Mouse (Mus musculus): ENCODE data around the gene Grik4. TPM values are rescaled to one million over a fixed set of nuclear protein-coding genes. Genes with fewer than 3 reads are reported as not detected.
"Not testable (repeated sequence)": the region's sequence is repeated elsewhere in the genome, so short reads cannot be mapped to it uniquely, and the experiment has no call there.

Grik4 gene
- polyA plus RNA-seq (2016; fragmentation: Nextera tagmentation; extraction: Ambion mirVana): 1.7 and 3.0 TPM in 2 replicates

DNA sequence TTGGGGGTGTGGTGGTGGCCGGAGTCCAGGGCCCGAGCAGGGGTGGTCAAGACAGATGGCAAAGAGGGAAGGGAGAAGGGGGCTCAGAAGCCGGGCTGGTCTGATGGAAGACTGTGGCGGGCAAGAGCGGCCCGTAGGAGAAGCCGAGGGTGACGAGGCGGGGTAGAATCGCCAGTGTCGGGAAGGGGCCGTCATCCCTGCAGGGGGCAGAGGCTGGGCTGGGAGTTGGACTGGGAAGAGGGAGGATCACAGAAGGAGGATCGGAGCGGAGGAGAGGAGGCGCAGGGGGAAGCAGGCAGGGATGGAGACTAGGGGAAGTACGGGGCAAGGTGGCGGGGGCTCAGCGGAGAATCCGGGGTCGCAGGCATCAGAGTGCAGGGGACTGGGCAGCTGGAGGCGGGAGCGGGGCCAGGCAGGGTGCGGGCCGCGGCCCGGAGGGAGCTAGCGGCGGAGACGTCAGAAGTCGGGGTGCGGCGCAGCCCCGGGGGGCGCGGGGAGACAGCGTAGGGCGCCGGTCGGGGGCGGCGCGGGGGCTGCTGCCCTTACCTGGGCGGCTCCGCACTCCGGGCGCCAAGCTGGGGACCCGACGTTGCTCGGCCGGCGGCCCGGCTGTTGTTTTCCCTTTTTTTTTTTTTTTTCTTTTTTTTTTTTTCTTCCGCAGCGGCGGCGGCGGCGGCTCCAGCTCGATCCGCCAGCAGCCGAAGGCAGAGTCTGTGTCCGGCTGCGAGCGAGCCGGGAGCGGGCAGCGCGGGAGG lies at the start of gene Grik4:
TSS of gene Grik4 (minus strand) at position 713 of the 755 bp plus-strand sequence.
- under 1% methylated on average over 66 of the region's 68 CpGs for WGBS
- Histone ChIP-seq H3K27me3 (ENCODE audit: low read depth, poor library complexity, severe bottlenecking) (peaks cover 69% of the 10 kb centered on the region), H3K4me3 (peak within 1 kb of the TSS; percentile 79), H3K27ac (replicated peaks) (peak within 1 kb of the TSS; percentile 89), H3K9me3 (replicated peaks) (no peaks in the 10 kb centered on the region), H3K4me1 (peaks cover 24% of the 10 kb centered on the region), H3K36me3 (no peaks in the 10 kb centered on the region)
- DNase-seq (ENCODE audit: low spot score): peak; percentile 70

DNA sequence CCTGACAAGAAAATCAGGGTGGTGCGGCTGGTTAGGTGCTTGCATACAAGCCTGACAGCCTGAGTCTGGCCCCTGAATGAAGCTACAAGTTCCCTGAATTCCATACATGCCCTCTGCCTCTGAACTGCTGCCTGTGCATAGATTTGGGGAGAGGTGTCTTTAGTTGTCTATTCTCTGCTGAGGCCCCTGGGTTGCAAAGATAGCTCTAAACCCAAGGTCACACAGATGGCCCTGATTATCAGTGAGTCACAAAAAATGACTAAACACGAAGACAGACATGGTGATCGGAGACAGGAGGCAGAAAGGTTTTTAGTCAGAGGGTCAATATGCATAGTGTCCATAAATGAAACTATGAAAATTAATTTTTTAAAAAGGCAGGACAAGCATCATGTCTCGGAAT lies 49.4 kb upstream of the Grik4 start:
- Histone ChIP-seq H3K4me3 (no peak overlapping the region), H3K27me3 (ENCODE audit: low read depth, poor library complexity, severe bottlenecking) (no peaks in the 10 kb centered on the region), H3K9me3 (replicated peaks) (no peaks in the 10 kb centered on the region), H3K27ac (replicated peaks) (no peak overlapping the region), H3K36me3 (peaks cover 92% of the 10 kb centered on the region), H3K4me1 (no peaks in the 10 kb centered on the region)
- DNase-seq (ENCODE audit: low spot score): no peak
- WGBS: 89% methylated on average over 4 of the region's 4 CpGs

DNA sequence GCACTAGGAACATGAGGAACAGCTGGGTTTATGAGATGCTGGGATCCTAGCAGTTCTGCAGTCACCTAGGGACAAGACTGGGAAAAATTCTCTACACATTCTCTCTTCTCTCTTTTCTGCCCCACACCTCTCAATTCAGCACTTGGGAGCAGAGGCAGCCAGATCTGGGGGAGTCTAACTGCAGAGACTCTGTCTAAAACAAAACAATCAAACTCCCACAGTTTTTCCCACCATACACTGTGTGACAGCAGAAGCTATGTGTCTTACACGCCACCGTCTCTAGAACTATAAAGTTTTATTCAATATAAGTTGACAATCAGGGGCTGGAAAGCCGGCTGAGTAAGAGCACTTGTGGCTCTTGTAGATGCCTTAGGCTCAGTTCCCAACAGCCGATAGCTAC lies 43.7 kb upstream of the Grik4 start:
- peaks cover 84% of the 10 kb centered on the region for H3K36me3 ChIP-seq
- no peak for DNase-seq (ENCODE audit: low spot score)
- 91% methylated on average over 4 of the region's 4 CpGs for WGBS

DNA sequence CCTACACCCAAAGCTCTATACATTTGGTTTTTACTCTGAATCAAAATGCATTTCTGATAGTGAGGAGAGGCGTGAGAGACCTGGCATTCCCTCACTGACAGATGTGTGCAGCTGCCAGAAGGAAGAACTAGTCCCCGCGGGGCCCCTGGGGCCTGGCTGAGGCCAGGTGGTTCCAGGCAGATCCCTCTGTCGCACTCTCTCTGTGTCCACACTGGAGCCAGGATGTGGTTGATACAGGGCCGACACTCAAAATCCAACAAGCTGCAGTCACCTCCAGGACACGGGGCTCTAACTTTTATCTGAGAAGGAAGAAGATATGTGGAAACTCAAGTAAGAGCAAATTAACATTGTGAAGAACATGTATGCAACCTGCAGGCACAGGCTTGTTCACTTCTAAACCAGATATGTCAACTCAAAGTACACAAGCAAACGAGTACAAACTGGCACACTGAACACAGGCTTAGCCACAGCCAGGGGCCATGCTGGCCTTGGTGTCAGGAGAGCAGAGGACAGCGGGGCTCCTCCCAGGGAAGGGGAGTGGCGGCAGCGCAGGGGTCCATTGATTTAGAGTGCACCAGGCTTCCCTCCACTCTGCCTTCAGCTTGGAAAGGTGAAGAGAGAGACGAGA lies 24.7 kb upstream of the Grik4 start:
- H3K4me3 ChIP-seq: no peak overlapping the region
- no peaks in the 10 kb centered on the region for H3K9me3 ChIP-seq (replicated peaks)
- DNase-seq (ENCODE audit: low spot score): no peak
- WGBS: 77% methylated on average over 11 of the region's 11 CpGs
- H3K36me3 ChIP-seq: peaks cover 78% of the 10 kb centered on the region
- no peak overlapping the region for H3K27ac ChIP-seq (replicated peaks)
- no peaks in the 10 kb centered on the region for H3K4me1 ChIP-seq
- H3K27me3 ChIP-seq (ENCODE audit: low read depth, poor library complexity, severe bottlenecking): no peaks in the 10 kb centered on the region

More for the DNA sequence above, 43.7 kb upstream of the Grik4 start:
- H3K4me3 ChIP-seq: no peak overlapping the region
- H3K27me3 ChIP-seq (ENCODE audit: low read depth, poor library complexity, severe bottlenecking): no peaks in the 10 kb centered on the region
- H3K4me1 ChIP-seq: no peaks in the 10 kb centered on the region
- H3K27ac ChIP-seq (replicated peaks): no peak overlapping the region
- no peaks in the 10 kb centered on the region for H3K9me3 ChIP-seq (replicated peaks)

DNA sequence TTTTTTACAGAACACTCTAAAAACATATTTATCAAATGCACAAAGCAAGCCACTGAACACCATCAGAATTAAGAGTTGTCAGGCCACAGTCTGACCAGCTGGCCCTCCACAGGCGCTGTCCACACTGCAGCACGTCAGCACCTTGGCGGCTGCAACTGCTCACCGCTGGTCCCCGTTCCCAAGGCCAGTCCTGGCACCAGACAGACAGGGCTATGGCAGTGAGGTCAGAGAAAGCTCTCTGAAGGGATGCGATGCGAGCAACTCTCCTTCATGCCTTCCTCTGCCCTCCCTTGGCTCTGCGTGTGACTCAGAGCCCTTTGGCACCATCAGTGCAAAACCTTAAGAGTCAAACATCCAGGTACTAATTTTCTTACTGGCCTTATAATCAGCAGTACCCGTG lies 23.4 kb upstream of the Grik4 start:
- no peaks in the 10 kb centered on the region for H3K27me3 ChIP-seq (ENCODE audit: low read depth, poor library complexity, severe bottlenecking)
- no peak overlapping the region for H3K27ac ChIP-seq (replicated peaks)
- peaks cover 65% of the 10 kb centered on the region for H3K36me3 ChIP-seq
- H3K9me3 ChIP-seq (replicated peaks): no peaks in the 10 kb centered on the region
- WGBS: 92% methylated on average over 9 of the region's 9 CpGs
- no peak overlapping the region for H3K4me3 ChIP-seq
- DNase-seq (ENCODE audit: low spot score): no peak
- H3K4me1 ChIP-seq: no peaks in the 10 kb centered on the region

DNA sequence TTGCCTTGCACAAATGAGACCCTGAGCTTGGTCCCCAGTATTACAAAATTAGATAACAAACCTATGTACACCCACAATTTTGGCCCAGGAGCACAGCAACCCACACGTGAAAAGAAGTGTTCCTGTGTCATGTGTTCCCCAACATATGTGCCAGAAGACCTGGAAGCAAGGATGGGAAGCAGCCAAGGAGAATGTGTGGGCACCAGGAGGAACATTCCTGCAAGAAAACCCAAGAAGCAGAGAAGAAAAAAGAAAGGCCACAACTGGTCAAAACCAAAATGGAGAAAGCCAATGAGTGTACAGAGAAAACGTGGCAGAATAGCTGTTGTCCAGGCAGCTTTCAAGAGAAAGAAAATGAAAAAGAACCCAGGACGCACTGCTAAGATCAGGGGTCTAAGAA lies 20.5 kb upstream of the Grik4 start:
- 84% methylated on average over 3 of the region's 3 CpGs for WGBS
- not testable (repeated sequence) for H3K4me1 ChIP-seq; H3K27ac ChIP-seq (replicated peaks)

DNA sequence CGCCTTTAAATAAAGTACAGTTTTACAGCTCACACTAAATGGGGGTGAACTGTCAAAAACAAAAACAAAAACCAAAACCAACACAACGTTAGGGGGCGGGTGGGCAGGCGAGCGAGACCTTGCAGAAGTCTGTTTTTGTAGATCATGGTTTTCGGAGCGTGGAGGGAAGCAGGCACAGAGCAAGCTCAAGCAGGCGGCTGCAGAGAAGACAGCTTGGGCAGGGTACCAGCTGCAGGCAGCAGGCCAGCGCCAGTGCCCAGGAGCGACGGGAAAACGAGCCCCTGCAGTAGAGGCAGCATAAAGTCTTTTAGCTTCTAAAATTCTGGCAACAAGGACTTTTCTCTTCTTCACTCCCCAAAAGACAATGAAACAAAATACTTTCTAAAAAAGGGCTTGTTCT lies 20.1 kb upstream of the Grik4 start:
- Histone ChIP-seq H3K4me1 (no peaks in the 10 kb centered on the region), H3K36me3 (peaks cover 32% of the 10 kb centered on the region), H3K27me3 (ENCODE audit: low read depth, poor library complexity, severe bottlenecking) (no peaks in the 10 kb centered on the region), H3K27ac (replicated peaks) (no peak overlapping the region), H3K9me3 (replicated peaks) (no peaks in the 10 kb centered on the region), H3K4me3 (no peak overlapping the region)
- DNase-seq (ENCODE audit: low spot score): no peak
- WGBS: 91% methylated on average over 12 of the region's 12 CpGs

More for the DNA sequence above, 20.5 kb upstream of the Grik4 start:
- not testable (repeated sequence) for H3K4me3 ChIP-seq; H3K9me3 ChIP-seq (replicated peaks); DNase-seq (ENCODE audit: low spot score); H3K27me3 ChIP-seq (ENCODE audit: low read depth, poor library complexity, severe bottlenecking)
- peaks cover 36% of the 10 kb centered on the region for H3K36me3 ChIP-seq

DNA sequence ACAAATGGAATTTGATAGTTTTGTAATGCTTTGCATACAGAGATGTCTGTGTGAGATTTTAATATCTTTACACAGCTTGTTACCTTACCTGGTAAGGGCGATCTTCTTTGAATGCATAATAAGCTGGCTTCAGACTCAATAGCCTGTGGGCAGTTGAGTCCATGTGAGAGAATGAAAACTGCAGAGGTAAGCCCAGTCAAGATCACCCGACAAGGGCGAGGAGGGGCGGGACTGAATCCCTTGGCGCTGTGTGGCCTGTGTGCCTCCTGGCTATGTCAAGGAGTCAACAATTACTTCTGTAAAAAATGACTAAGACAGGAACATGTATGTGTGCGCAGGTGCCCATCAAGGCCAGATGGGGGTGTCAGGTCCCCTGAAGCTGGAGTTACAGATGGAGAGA lies 18.2 kb upstream of the Grik4 start:
- Histone ChIP-seq H3K4me3 (no peak overlapping the region), H3K27me3 (ENCODE audit: low read depth, poor library complexity, severe bottlenecking) (no peaks in the 10 kb centered on the region), H3K36me3 (peaks cover 13% of the 10 kb centered on the region), H3K27ac (replicated peaks) (no peak overlapping the region), H3K4me1 (no peaks in the 10 kb centered on the region), H3K9me3 (replicated peaks) (no peaks in the 10 kb centered on the region)
- WGBS: 93% methylated on average over 6 of the region's 6 CpGs
- DNase-seq (ENCODE audit: low spot score): no peak

DNA sequence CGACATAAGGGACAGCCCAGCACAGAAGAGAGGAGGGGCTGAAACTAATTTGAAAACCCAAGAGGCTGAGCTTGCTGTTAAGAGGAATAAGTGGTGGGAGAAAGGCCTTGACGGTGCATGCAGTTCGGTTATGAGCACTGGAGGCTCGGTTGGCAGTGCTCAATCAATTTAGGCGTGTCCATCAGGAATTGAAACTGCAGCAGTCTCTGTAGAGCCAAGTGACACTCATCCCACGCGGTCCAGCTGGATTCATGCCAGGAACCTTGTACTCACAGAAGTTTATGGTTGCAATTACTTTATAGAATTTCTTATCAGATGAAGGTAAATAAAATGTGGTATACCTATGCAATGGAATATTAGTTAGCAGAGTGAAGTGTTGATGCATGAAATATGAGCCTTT lies 14.1 kb upstream of the Grik4 start:
- WGBS: 86% methylated on average over 7 of the region's 7 CpGs
- Histone ChIP-seq H3K27me3 (ENCODE audit: low read depth, poor library complexity, severe bottlenecking) (no peaks in the 10 kb centered on the region), H3K4me3 (no peak overlapping the region), H3K36me3 (no peaks in the 10 kb centered on the region), H3K9me3 (replicated peaks) (0 out of 2 replicates have a peak, but pooled peaks cover 5% of the 10 kb centered on the region), H3K4me1 (no peaks in the 10 kb centered on the region; the same call in 1 of the 2 replicates), H3K27ac (replicated peaks) (no peak overlapping the region)
- no peak for DNase-seq (ENCODE audit: low spot score)

DNA sequence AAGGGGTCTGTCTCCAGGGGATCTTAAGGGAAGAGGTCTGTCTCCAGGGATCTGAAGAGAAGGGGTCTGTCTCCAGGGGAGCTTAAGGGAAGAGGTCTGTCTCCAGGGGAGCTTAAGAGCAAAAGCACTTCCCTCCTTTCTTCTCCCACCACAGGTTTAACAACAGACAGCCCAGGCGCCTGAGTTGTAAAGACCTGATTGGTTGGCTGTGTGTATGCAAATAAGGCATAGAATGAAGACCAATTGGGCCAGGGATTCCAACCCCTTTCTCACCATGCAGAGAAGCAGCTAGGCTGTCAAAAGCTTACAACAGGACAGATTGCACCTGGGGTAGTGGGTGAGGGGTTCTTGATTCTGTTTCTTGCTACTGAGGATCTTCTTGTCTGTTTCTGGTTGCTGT lies 4.1 kb upstream of the Grik4 start:
- Histone ChIP-seq H3K27ac (replicated peaks) (no peak overlapping the region), H3K9me3 (replicated peaks) (no peaks in the 10 kb centered on the region), H3K4me1 (peaks cover 12% of the 10 kb centered on the region), H3K36me3 (no peaks in the 10 kb centered on the region), H3K27me3 (ENCODE audit: low read depth, poor library complexity, severe bottlenecking) (peaks cover 25% of the 10 kb centered on the region), H3K4me3 (no peak overlapping the region)
- DNase-seq (ENCODE audit: low spot score): no peak
- WGBS: 60% methylated on average over 1 of the region's 1 CpGs

DNA sequence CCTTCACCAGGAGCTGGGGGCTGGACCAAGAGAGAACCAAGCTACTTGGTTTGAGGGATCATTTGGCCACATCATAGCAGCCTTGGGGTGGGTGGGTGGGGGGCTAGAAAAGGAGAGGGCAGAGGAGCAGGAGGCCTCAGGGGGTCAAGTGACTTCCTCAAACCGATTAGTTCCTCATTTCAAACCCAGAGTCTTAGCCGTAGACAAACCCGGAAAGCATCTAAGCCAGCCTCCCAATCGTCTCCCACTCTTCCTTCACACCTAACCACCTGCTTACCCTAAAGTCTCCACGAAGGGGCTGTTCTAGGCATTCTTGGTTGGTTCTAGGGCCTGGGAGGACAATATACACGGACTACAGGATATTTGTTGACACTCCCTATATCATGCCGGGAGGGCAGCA lies 881 bp upstream of the Grik4 start:
- DNase-seq (ENCODE audit: low spot score): no peak
- Histone ChIP-seq H3K27me3 (ENCODE audit: low read depth, poor library complexity, severe bottlenecking) (peaks cover 57% of the 10 kb centered on the region), H3K4me3 (peak overlapping the region; percentile 79; the same call in 1 of the 2 replicates)

DNA sequence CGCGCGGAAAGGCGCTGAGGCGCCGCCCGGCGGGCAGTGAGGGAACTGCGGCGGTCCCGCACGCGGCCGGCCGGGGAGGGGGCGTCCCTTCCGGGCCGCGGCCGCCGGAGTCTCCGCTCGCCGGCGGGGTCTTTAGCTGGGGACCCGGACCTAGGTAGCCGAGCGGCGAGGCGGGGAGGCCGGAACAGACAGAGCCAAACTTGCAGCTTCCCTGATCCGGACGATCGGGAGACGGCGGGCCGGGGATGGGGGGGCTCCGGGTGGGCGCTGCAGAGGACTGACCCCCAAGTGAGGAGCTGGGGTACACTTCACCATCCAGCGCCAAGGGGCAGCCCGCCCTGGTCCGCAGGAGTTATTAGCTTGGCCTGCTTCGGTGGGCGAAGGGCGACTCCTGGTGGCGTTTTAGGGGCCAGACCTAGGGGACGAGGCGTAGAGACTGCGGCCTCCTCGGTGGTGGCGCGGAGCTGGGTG lies 278 bp upstream of the Grik4 start:
- DNase-seq (ENCODE audit: low spot score): peak; percentile 93
- Histone ChIP-seq H3K4me1 (peaks cover 24% of the 10 kb centered on the region), H3K27ac (replicated peaks) (peak overlapping the region; percentile 89), H3K4me3 (peak overlapping the region; percentile 79), H3K27me3 (ENCODE audit: low read depth, poor library complexity, severe bottlenecking) (peaks cover 63% of the 10 kb centered on the region), H3K36me3 (no peaks in the 10 kb centered on the region), H3K9me3 (replicated peaks) (no peaks in the 10 kb centered on the region)
- WGBS: under 1% methylated on average over 43 of the region's 52 CpGs

More for the DNA sequence above, 881 bp upstream of the Grik4 start:
- no peaks in the 10 kb centered on the region for H3K9me3 ChIP-seq (replicated peaks)
- no peaks in the 10 kb centered on the region for H3K36me3 ChIP-seq
- 78% methylated on average over 7 of the region's 7 CpGs for WGBS
- H3K4me1 ChIP-seq: peaks cover 24% of the 10 kb centered on the region
- no peak overlapping the region for H3K27ac ChIP-seq (replicated peaks)

DNA sequence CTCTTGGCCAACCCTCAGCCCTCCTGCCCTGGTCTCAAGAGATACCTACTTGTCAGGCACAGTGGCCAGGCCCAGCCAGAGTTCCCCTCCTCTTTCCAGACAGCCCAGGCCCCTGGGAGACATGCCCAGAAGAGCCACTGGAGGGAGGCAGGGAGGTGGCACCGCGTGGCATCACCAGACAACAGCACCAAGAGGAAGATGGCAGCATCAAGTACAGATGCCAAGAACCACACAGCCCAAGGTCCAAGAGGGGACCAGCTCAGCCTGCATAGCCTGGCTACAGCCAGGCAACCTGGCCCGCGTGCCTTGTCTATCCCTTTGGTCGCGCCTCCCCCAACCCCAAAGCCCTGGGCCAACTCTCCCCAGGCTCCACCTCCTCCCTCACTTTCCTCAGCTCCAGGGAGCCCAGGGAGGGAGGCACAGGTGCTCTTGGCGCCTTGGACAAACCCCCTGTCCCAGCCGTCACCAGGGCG lies 1.2 kb downstream of the Grik4 start:
- Histone ChIP-seq H3K4me3 (peak overlapping the region; percentile 79), H3K36me3 (no peaks in the 10 kb centered on the region), H3K27me3 (ENCODE audit: low read depth, poor library complexity, severe bottlenecking) (peaks cover 69% of the 10 kb centered on the region), H3K27ac (replicated peaks) (peak overlapping the region; percentile 89), H3K4me1 (peaks cover 31% of the 10 kb centered on the region), H3K9me3 (replicated peaks) (no peaks in the 10 kb centered on the region)
- 3% methylated on average over 9 of the region's 9 CpGs for WGBS
- DNase-seq (ENCODE audit: low spot score): peak; percentile 45
